Mouse (Mus musculus): ENCODE measurements around the gene Gm20538.

The Gm20538 gene

GRCm38 (mm10) chr19:44552731-44553130 is at the start of gene Gm20538:
Gm20538 (minus strand) TSS chr19:44552831.
- no peak for DNase-seq (ENCODE audit: low read depth)

GRCm38 (mm10) chr19:44594180-44594579 is 41.5 kb upstream of the Gm20538 start:
- no peak for DNase-seq (ENCODE audit: low read depth)

- no peak for DNase-seq (ENCODE audit: low read depth)
These were observed 39.0 kb upstream of the Gm20538 start for GRCm38 (mm10) chr19:44591638-44592037.

GRCm38 (mm10) chr19:44590992-44591391 is 38.4 kb upstream of the Gm20538 start:
- no peak for DNase-seq (ENCODE audit: low read depth)

GRCm38 (mm10) chr19:44589591-44590223 is 37.1 kb upstream of the Gm20538 start:
- no peak for DNase-seq (ENCODE audit: low read depth)

GRCm38 (mm10) chr19:44588036-44588435 is 35.4 kb upstream of the Gm20538 start:
- DNase-seq (ENCODE audit: low read depth): no peak

- peak; percentile 96 for DNase-seq (ENCODE audit: low read depth)
These were observed 30.1 kb upstream of the Gm20538 start for GRCm38 (mm10) chr19:44582638-44583309.

GRCm38 (mm10) chr19:44582103-44582502 is 29.5 kb upstream of the Gm20538 start:
- DNase-seq (ENCODE audit: low read depth): no peak

- no peak for DNase-seq (ENCODE audit: low read depth)
These were observed 25.4 kb upstream of the Gm20538 start for GRCm38 (mm10) chr19:44578038-44578437.

GRCm38 (mm10) chr19:44576275-44576674 is 23.6 kb upstream of the Gm20538 start:
- no peak for DNase-seq (ENCODE audit: low read depth)

GRCm38 (mm10) chr19:44567763-44568162 is 15.1 kb upstream of the Gm20538 start:
- DNase-seq (ENCODE audit: low read depth): no peak

GRCm38 (mm10) chr19:44564006-44564405 is 11.4 kb upstream of the Gm20538 start:
- DNase-seq (ENCODE audit: low read depth): no peak

- DNase-seq (ENCODE audit: low read depth): peak; percentile 98
These were observed 10.1 kb upstream of the Gm20538 start, which contains the start of gene Hif1an for GRCm38 (mm10) chr19:44562652-44563206. Hif1an (plus strand) TSS chr19:44562850.

GRCm38 (mm10) chr19:44554861-44555590 is 2.4 kb upstream of the Gm20538 start, which contains the start of gene Ndufb8:
Ndufb8 (minus strand) TSS chr19:44555440.
- DNase-seq (ENCODE audit: low read depth): peak; percentile 98

GRCm38 (mm10) chr19:44554490-44554860 is 1.8 kb upstream of the Gm20538 start:
- no peak for DNase-seq (ENCODE audit: low read depth)

- no peak for DNase-seq (ENCODE audit: low read depth)
These were observed 655 bp upstream of the Gm20538 start for GRCm38 (mm10) chr19:44553286-44553685.

GRCm38 (mm10) chr19:44545321-44546041 is 7.2 kb downstream of the Gm20538 start, which contains the start of gene Sec31b:
Sec31b (minus strand) TSS chr19:44545864.
- DNase-seq (ENCODE audit: low read depth): no peak

- DNase-seq (ENCODE audit: low read depth): peak; percentile 88
These were observed 7.9 kb downstream of the Gm20538 start for GRCm38 (mm10) chr19:44544775-44545174.

- no peak for DNase-seq (ENCODE audit: low read depth)
These were observed 8.3 kb downstream of the Gm20538 start for GRCm38 (mm10) chr19:44544372-44544771.

GRCm38 (mm10) chr19:44542694-44543178 is 9.9 kb downstream of the Gm20538 start:
- no peak for DNase-seq (ENCODE audit: low read depth)

GRCm38 (mm10) chr19:44537416-44537815 is 15.2 kb downstream of the Gm20538 start:
- DNase-seq (ENCODE audit: low read depth): no peak

GRCm38 (mm10) chr19:44535376-44535775 is 17.3 kb downstream of the Gm20538 start:
- DNase-seq (ENCODE audit: low read depth): peak; percentile 56
